Mouse (Mus musculus) heart, adult 2 months (tissue): ENCODE results near the gene Anapc1.

Experiments
- CTCF ChIP-seq: fragments of 200-600 bp; IDR thresholded peaks from 2 replicates; pipeline ENCODE4 v1.8.1; 2022; ENCODE audit warnings: antibody characterized with exemption, mild to moderate bottlenecking, moderate library complexity
- EP300 ChIP-seq: fragments of 200-500 bp; IDR thresholded peaks from 2 replicates; pipeline ENCODE4 v1.6.1; 2011; ENCODE audit warnings: low read depth, low read length, control low read depth; ENCODE audit not compliant: insufficient read depth
- POLR2A ChIP-seq: fragments of 200-500 bp; IDR thresholded peaks from 2 replicates; pipeline ENCODE4 v1.6.1; 2011; ENCODE audit warnings: mild to moderate bottlenecking, low read depth, low read length, control low read depth; ENCODE audit not compliant: insufficient read depth

GRCm38 (mm10) chr2:128710609-128711008 lies 23.4 kb upstream of the Anapc1 start:
- TF ChIP-seq POLR2A, result no peak
- TF ChIP-seq CTCF, result no peak
- no peak for TF ChIP-seq EP300
